Mouse (Mus musculus): ENCODE results near the gene Mcam. TPM values are rescaled to one million over a fixed set of nuclear protein-coding genes. Genes with fewer than 3 reads are reported as not detected.

Mcam gene
- total RNA-seq (2023), result 3.7 and 5.3 TPM in 2 replicates

DNA sequence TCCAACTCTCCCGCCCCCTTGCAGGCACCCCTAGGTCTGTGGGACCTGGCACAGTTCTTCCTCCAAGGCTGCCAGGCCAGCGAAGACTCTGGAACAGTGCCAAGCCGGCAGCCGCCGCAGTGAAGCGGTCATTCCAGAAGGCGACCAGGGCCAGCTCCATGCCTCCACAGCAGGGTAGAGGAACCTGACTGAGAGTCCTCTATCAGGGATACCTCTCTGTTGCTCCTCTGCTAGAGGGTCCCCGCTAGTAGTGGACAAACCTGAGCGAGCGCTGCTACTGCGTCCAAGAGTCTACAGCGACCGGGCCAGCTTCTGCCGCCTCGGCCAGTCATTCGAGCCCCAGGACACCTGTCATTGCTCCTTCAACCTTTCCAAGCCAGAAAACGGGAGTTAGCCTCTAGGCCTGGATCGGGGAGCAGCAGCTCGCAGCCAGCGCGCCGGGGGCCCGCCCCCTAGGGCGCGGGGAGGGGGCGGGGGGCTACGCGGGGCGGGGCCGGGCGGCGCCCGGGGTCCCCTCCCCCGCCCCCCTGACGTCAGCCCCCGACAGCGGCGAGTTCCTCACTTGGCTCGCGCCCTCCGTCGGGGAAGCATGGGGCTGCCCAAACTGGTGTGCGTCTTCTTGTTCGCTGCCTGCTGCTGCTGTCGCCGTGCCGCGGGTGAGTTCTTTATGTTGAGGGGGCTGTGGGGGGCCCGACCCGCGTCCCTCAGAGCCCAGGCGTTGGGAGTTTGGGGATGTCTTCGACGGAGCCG, at the start of gene Mcam:
Mcam (plus strand) TSS at position 369 of the 750 bp plus-strand sequence.

DNA sequence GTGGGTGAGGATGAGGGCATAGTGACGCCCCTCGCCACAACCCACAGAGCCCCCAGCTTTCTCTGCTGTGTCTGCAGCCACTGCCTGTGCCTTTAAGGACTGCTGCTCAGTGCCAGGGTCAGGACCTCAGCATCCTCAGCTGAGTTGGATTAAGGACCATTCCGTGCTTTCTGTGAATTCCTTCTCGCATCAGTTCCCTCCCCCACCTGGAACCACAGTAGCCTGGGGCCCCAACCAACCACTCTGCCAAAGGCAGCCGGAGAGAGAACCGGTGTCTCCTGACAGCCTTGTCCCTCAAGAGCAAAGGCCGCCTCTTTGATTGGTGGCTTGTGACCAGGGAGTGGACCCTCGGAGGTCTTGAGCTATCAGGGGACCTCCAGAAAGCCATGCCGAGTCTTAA, 32.8 kb upstream of the Mcam start, which contains the start of gene Mfrp:
Mfrp (plus strand) TSS at position 240 of the 400 bp plus-strand sequence.

GRCm38 (mm10) chr9:44107110-44107509, 27.2 kb upstream of the Mcam start, which contains the start of gene C1qtnf5:
Gene C1qtnf5, plus strand, starts transcription at chr9:44107245.

DNA sequence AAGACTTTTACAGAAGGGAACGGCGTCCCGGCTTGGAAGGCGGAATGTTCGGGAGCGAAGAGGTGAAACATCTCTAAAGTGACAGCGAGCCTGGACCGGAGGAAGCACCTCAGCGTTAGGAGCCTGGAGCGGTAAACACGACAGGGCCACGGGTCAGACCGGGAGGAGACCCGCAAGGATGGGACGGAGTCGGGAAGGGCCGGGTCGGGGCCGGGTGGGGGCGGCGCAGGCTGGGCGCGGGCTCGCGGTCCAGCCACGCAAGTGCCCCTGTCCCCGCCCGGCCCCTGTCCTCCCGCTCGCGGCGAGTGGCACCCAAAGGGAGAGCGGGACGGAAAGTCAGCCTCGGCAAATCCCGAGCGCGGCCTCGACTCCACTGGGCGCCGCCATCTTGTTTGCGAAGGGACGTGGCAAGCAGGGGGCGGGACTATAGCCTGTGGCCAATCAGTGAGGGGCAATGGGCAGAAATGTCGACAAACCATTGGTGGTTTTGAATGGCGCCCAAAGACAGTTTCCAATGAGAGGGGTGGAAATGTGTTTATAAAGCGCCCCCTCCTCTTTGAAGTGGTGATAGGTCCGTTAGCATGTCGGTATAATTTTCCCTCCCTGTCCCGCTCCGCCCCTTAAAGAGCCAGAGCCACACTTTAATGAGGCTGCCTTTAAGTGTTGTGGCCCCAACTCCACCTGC, 21.0 kb upstream of the Mcam start, which contains the start of the genes Gm49380 and Rnf26:
Gm49380 (minus strand) TSS at position 396 of the 685 bp plus-strand sequence.
Rnf26 (minus strand) TSS at position 413 of the 685 bp plus-strand sequence.

Other genes with a start within 250 kb of the Mcam start
- 3.4 and 3.5 TPM in 2 replicates for gene Thy1, start 91.1 kb upstream of the Mcam start, total RNA-seq (2023)
- 8.5 and 10.5 TPM in 2 replicates for gene Usp2, start 67.4 kb upstream of the Mcam start, total RNA-seq (2023)
- gene Mfrp, start 32.7 kb upstream of the Mcam start, total RNA-seq (2023), result 0.77 and 1.1 TPM in 2 replicates
- gene C1qtnf5, start 27.2 kb upstream of the Mcam start, total RNA-seq (2023), result 2.7 TPM in 1 of 2 replicates, not detected in the other
- gene Gm49380, start 21.0 kb upstream of the Mcam start, total RNA-seq (2023), result 0.44 TPM in 1 of 2 replicates, not detected in the other
- gene Rnf26, start 21.0 kb upstream of the Mcam start, total RNA-seq (2023), result 26.2 and 33.8 TPM in 2 replicates
- 194 and 257 TPM in 2 replicates for gene Cbl, start 99.6 kb downstream of the Mcam start, total RNA-seq (2023)
- gene Ccdc153, start 106.2 kb downstream of the Mcam start, total RNA-seq (2023), result not detected in 2 replicates
- gene Pdzd3, start 117.0 kb downstream of the Mcam start, total RNA-seq (2023), result 1.00 and 1.8 TPM in 2 replicates
- gene Nlrx1, start 134.1 kb downstream of the Mcam start, total RNA-seq (2023), result 60.6 TPM in 2 replicates
- gene Abcg4, start 154.1 kb downstream of the Mcam start, total RNA-seq (2023), result 1.9 and 4.7 TPM in 2 replicates
- gene Hinfp, start 171.2 kb downstream of the Mcam start, total RNA-seq (2023), result 31.3 and 43.5 TPM in 2 replicates
- 14.1 and 17.2 TPM in 2 replicates for gene C2cd2l, start 185.8 kb downstream of the Mcam start, total RNA-seq (2023)
- 12.2 and 14.1 TPM in 2 replicates for gene Dpagt1, start 191.6 kb downstream of the Mcam start, total RNA-seq (2023)
- gene H2afx, start 200.2 kb downstream of the Mcam start, total RNA-seq (2023), result 192 and 211 TPM in 2 replicates
- 23.6 and 27.7 TPM in 2 replicates for gene Hmbs, start 209.8 kb downstream of the Mcam start, total RNA-seq (2023)
- 49.5 and 63.8 TPM in 2 replicates for gene Vps11, start 227.2 kb downstream of the Mcam start, total RNA-seq (2023)
- gene Hyou1, start 245.0 kb downstream of the Mcam start, total RNA-seq (2023), result 60.5 and 72.5 TPM in 2 replicates

All from neutrophil, adult 65 days (primary cell).